Mouse (Mus musculus) spleen, postnatal 36 days (tissue): ENCODE measurements around the gene Emx2.

Source experiments
- DNase-seq, 2 experiments: peaks; one replicate each; pipeline ENCODE4 v3.0.0; 2022; ENCODE audit warnings: low spot score in 2 of 2, mixed read lengths in 1 of 2

Emx2 gene

DNA sequence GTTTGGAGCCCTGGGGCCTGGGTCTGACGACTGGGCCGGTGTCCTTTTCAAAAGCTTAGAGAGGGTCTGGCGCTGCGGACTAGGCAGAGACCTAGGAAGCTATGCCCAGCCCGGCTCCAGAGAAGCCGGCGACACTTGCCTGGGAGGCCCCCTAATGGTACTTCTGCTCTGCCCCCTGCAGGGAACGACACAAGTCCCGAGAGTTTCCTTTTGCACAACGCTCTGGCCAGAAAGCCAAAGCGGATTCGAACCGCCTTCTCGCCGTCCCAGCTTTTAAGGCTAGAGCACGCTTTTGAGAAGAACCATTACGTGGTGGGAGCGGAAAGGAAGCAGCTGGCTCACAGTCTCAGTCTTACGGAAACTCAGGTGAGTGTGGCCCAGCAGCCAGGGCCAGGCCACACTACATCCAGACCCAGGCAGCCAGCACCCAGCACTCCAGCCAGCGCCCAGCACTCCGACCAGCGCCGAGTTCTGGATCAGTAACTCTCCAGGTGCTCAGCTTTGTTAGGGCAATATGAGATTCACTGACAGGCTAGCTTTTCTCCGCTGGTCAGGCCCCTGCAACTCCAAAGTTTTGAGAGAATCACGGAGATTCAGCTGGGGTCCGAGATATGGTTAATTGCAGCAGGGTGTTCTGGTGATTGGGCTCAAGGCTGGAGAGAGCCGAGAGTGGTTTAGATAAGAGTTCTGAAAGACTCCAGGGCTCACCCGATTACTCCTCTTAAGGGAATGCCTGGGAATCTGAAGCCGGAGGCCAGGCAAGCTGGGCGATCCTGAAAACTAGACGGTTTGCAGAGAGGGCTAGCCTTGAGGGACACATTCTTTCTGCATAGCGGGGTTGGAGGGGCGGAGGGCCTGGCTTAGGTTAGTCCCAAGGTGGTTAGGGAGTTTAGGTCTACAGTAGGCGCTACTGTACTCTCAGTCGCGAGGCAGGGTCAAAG is 3.6 kb downstream of the Emx2 start:
- no peak for DNase-seq

DNA sequence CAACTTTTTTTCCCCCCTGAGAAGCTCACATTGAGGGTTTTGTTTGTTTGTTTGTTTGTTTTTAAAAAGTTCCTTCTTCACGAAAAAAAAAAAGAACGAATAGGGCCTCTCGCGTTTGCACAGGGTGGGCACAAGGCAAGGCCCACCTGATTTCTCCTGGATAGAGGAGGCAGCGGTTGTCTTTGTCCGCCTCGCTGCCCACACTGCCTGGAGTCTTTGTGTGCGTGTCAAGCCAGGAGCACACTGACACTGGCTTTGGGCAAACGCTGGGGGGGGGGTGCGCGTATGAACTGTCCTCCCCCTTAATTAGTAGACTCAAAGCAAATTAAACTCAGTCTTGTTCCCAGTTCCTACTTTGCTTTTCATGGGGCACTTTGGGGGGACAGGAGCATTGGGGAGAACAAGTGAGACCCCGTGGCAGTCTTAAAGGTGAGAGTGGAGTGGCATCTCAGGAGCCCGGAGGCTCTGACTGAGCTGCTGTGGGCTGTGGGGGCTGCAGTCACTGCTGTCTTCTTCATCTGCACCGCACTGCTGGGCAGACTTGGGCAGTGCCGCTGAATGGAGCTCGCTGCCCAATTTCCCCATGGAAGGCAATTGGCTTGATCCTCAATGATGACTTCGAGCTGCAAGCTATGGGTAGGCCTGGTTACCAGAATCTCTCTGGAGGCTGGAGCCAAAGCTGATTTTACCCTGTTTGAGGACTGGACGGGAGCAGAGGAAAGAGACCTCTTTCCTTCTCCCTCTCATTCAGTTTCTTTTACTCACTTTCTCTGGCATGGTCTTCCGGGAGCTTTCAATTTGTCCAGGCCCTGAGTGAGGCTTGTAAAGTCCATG is 4.5 kb downstream of the Emx2 start:
- no peak for DNase-seq

DNA sequence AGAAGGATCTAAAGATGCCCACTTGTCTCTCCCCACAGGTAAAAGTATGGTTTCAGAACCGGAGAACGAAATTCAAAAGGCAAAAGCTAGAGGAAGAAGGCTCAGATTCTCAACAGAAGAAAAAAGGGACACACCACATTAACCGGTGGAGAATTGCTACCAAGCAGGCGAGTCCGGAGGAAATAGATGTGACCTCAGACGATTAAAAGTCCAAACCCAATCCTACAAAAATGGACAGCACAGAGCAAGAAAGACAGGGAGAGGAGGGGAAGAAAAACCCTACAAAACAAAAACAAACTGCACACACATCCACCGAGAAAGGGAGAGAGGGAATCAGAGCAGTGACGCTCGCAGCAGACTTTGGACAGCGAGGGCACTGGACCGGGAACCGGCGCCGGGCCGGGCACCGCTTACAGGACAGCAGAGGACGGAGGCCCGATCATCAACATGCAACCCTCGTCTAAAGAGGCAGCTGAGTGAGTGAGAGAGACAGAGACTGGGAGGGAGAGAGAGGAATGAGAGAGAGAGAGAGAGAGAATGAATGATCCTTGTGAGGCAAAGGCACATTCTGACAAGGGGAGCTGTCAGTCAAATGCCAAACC is 5.8 kb downstream of the Emx2 start:
- DNase-seq, result no peak

DNA sequence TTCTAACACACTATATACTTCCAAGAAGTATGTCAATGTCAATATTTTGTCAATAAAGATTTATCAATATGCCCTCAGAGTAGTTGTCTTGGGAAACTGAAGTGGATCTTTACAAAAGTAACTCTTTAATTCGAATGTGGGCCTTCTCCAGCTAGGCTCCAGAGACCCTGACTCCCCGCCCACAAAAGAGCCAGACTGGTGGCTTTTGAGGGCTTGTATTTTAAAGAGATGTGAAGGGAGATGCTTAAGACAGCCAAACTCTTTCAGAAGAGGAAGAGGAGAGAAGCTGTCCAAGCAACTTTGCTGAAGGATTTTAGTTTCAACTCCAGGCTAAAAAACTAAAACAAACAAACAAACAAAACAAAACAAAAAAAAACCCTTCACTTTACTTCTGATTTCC is 7.1 kb downstream of the Emx2 start:
- no peak for DNase-seq

DNA sequence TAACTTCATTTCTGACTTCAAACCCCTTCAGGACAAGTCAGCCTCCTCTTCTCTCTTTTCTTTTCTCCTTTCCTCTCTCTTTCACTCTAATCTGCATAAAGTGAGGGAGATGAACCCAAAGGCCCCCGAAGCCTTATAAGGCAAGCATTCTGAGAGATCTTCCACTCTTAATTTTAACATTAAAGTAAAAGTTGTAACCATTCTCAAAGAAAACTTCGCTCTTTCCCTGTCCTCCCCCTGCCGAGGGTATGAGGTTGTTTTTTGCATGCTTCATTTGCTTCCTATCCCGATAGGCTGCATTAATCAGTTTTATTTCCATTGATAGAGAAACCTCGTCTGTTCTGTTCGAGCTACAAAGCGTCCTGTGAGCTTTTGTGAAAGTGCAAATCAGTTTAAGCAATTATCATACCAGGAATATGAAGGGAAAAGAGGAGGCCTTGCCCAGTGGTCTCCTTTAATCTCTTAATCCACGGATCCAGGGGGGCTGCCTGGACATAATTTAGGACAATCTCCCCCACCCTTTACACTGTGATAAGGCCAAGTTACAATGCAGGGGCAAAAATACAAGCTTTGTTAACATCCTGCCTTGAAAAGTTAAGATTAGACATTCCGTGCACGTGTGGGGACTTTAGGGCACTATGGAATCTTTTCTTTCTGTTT is 7.7 kb downstream of the Emx2 start:
- no peak for DNase-seq

DNA sequence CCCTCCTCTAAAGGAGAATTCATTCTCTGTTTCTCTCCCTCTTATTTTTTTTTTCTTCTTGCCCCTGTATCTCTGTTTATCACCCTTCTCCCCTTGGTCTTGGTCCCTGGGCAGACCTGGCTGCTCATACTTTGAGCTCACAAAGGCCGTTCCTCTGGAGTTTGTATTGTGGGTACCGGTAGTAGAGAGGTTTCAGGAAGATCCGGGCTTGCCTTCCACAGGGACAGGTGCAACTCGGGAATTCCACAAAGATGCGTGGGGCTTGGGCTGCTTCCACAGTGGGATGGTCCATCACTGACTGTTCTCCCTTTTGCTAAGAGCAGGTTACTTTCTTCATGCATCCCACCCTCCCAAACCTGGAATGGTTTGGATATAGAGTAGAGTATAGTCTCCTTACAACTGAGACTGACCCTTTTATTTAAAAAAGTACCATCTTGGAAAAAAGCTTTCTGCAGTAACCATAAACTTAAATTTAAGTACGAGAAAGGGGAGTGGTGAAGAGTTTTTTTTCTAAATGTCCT is 8.3 kb downstream of the Emx2 start:
- no peak for DNase-seq

DNA sequence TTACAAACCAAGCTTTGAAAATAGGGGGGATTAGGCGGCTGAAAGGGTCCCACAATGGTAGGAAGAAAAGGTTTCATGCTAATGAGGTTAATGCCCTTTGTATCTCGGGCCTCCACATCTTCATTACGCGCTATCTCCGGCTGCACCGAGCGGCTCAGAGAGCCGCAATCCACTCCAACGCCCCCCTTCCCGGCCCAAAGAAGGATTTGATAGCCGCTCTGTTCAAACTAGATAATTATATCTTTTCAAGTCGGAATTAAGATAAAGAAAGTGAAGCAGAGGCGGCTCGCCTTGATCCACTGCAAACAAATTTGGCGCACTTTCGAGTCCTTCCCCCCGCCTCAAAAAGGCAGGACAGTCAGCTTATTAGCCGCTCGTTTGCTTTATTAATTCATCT is 8.8 kb downstream of the Emx2 start:
- DNase-seq, result no peak

DNA sequence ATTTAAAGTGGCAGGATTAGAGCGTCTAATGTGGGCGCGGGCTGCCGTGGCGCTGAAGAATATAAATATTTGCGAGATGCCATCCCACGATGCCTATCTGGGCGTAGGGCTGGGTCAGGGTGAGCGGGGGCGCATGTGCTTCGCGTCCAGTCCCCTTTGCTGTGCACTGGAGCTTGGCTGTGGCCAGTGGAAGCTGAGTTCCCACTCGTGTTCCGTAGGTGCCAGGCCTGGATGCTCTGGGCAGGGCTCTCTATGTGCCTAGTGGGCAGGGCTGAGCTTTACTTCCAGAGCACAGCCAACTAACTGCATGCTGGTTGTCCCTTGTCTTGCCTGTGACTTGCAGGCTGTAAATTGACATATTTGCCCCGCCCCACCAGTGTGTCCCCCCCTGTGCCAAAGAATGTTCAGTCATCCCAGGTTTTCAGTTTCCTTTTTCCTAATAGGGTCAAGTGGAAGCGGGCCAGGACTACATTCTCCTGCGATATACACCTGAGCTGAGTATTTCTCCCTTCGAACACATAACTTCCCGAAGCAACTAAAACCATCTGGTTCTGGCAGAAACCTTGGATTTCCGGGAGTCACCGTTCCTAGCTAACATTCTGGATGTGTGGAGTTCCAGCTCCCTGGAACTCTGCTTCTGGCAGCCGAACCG is 9.4 kb downstream of the Emx2 start:
- no peak for DNase-seq

DNA sequence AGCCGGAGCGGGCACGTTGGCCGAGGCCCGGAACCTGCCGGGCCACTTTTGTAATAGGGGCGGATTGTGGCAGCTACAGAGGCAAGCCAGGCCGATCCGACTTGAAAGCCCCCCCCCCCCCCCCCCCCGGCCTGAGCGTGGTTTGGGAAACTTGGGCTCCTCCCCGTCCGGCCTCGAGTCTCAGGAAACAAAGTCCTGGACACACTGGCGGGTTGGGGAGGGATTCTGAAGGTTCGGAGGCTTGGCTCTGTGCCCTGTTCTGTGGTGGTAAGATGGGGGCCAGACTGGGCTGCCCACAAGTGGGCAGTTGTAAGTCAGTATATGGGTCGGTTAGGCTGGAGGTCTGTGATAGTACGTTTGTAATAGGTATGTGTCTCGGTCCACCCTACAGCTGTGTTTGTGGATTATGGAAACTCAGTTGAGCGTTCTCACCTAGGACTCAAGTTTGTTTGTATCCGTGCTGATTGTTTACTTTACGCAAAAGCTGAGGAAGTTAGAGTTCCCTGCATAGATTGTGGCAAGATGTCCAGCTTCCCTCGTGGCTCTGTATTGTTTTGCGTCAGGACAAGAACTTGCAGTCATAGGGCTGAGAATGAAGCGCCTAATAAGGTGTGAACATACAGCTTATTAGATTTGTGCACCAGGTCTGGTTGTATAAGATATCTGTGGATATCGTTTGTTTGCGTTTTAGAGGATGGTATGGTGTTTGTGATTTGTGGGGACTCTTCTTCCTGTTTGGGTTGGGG is 10.1 kb downstream of the Emx2 start:
- no peak for DNase-seq

DNA sequence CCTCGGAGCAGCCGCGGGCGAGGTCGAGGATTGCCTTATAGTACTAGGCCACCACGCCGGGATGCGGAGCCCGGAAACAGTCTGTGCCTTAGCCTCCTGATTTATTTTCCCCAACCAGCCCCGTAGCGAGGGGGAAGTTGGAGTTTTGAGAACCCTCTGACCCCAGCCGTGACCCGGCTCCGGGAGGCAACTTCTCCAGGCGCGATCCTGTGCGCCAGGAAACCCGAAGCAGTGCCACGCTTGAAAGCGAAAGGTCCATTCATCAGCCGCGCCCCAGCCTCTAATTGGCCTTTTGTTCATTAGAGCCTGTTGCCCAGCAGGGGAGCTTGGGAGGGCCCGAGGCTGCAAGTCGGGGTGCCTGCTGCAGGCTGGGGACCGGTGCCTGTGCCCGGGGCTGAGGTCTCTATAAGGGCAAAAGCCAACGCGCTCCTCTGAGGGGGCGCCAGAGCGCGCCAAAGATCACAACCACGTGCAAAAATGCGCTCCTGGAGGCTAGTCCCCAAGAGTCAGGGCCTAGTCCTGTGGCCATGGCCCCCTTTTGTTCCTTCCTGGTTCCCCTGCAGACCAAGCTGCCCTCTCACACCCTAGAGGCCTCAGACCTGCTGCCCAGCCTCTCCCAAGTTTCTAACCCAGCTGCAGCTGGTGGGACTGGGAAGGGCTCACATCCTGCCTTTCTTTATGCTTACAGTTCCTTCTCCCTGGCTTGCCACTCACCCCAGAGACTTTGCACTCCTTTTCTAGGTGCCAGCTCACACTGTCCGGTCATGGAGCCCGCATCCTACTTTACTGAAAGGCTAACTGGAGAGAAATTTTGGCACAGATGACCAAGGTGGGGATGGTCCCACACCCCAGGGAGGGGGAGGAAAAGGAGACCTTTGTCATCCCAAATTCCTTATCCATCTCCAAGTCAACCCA is 11.1 kb downstream of the Emx2 start:
- no peak for DNase-seq

DNA sequence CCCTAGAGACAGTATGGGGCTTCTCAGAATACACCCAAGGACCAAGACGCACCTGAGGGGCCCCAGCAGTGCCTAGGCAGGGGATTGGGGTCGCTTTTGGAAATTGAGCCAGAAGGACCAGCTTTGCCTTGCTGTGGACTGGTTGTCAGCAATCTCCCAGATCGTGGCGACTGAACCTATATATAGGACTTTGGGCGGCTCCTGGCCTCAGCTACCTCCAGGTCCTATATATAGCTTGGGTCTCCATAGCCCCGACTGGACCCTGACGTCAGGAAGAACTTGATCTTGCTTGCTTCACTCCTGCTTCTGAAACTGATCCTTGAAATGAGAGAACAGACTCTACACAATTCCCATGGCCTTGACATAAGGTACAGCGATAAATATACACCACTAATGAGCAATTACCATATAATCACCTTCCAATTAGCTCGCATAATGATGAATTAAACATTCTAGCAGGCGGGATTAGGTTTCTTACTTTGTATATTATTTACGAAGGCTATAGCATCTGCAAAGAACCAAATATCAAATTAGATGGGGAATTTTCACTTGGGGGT is 12.0 kb downstream of the Emx2 start:
- DNase-seq, result no peak

DNA sequence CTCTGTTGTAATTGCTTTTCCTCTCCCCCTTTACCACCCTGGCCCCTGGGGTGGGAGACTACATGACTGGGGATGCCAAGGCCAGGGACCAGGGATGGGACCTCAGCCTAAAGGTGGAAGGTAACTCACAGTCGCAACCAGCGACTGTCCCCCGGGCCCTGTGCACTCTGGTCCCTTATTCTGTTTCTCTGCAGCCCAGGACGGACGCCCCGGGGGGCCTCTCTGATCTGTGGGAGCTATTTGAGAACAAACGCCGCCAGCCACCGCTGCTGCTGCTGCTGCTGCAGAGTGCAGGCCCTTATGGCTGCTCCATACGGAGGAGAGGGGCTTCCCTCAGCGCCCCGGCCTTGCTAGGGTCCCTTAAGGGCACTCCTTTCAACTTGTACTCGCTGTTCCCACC is 12.7 kb downstream of the Emx2 start:
- DNase-seq, result no peak

DNA sequence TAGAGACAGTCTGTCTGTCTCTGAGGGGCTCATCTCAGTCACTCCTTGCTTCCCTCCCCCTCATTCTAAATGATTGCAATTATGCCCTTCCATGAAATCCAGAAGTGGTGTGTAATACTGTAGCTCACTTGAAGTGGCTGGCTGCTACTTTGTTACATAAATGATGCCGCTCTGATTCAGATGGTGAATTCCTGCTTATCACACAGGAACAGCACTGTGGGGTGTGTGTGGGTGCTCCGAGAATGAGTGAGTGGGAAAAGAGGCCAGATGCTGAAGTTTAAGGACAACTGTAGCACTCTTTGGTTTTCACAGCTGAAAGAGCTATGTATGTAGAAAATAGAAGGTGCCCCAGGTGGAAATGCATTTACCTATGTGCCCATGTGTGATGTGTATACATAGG is 14.7 kb downstream of the Emx2 start:
- no peak for DNase-seq

DNA sequence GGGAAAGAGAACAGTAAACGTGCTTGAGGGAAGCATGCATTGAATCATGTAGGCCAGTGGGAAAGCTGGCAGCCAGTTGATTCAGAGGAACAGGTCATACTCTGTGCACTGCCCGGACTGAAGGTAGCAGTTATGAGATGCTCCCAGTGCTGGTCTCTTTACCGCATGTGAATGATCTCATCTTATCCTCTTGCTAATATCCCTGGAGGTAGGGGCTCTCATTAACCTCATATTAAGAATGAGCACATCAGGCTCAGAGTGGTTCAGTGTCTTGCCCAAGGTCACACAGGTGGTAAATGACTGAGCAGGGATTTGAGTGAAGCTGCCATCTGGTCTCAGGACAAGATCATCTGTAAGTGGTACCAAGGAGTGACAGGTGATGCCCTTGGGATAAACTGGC is 21.7 kb downstream of the Emx2 start:
- DNase-seq, result no peak

DNA sequence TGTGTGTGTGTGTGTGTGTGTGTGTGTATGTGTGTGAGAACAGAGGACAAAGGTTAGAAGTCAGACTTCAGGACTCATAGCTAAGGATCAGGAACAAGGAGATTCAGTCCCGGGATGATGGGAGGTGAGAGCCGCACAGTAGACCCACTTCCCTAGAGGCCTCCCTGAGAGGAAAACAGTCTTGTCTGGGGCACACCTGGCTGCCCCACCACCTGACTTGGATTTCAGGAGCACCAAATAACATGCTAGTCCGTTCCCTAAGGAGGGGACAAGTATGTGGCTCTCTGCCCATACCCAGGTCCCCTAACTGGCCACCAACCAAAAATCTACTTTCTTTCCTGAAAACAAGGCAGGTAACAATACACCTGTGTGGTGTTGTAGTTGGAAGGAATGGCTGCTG is 22.4 kb downstream of the Emx2 start:
- no peak for DNase-seq

DNA sequence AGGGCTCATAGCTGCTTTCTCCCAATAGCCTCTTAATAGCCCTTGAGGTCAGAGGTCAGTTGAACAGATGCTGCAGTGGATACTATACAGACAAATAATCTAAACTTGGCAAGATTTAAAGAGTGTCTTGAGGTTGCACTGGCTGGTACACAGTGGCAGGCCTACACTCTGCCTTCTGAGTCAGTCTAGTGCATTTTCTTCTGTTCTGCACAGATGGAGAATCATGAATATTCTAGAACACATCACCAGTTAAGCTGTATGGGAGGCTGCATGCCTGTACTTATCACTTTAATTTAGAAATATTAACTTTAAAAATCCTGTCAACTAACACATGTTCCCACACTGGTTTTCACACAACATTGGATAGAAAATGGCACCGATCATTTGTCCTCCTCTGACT is 34.1 kb downstream of the Emx2 start:
- DNase-seq, result no peak

DNA sequence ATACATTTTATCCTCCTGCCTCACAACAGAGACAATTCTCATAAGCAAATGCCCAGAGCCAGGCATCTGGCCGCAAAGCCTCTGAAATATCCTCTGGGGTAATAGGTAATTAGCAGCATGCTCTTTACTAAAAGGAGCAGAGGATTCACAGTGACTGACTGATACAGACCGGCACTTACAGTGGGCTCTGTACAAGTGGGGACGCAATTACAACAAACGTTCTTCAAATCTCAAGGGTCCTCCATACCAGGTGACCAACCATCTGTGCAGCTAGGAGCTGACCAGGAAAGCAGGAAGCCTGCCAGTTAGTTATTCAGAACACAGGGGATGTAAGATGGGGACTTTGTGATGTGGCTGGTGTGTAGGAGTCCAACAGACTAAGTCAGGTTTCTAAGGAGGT is 38.7 kb downstream of the Emx2 start:
- DNase-seq, result no peak

DNA sequence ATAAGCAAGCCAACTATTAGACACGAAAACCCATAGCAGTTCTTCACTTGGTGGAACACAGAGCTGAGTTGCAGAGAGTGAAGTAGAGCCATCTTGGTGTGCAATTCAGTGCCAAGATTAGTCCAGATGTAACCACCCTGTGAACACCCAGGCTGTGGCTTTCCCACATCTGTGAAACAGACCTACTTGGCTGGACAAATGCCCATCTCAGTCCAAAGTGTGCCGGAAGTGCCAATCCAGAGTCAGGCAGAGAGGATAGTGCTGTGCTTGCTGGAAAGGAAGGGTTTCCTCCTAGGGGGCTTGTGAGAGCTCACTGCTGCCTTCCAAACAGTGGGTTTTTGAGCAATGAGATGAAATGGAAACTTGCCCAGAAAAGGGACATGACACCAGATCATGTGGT is 50.7 kb downstream of the Emx2 start:
- DNase-seq, result no peak

DNA sequence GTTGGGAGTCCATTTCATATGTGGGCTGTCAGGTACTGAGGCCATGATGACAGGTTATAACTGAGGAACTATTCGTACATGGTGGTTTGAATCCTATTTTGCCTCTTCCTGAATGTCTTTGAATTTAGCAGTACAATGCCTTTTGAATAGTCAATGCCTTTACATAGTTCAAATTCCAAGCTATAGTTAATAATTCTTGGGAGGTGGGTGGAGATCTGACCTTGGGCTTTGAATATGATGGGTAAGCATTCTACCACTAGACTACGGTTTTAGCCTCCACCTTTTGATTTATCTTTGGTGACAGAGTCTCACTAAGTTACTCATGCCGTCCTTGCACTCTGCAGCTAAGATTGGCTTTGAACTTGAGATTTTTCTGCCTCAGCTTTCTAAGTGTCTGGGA is 55.0 kb downstream of the Emx2 start:
- no peak for DNase-seq
